Mouse (Mus musculus) hindbrain, embryonic 11.5 days (tissue): ENCODE measurements around the gene Pbxip1. TPM values are rescaled to one million over a fixed set of nuclear protein-coding genes. Genes with fewer than 3 reads are reported as not detected.
A peak's percentile ranks its signal among the peaks of the same experiment; 100 is the strongest.

Experiments
- ATAC-seq: fragments of 200-750 bp; cut with Nextera tagmentation; 2 replicates; pipeline ENCODE4 v1.8.0; 2017; ENCODE audit warnings: mild to moderate bottlenecking, moderate TSS enrichment, moderate library complexity; ENCODE audit not compliant: low FRiP score
- DNase-seq: peaks from one replicate; pipeline ENCODE4 v3.0.0-alpha.2; 2015; ENCODE audit warnings: low spot score
- H3K27ac ChIP-seq: fragments of 300-500 bp; sonication (generic); 2 replicates; pipeline ENCODE4 v1.5.1; 2014; ENCODE audit warnings: mild to moderate bottlenecking, low read depth, low read length
- H3K27me3 ChIP-seq: fragments of 300-500 bp; sonication (generic); 2 replicates; pipeline ENCODE4 v1.6.1; 2014; ENCODE audit warnings: mild to moderate bottlenecking, low read length, moderate library complexity, mixed read lengths; ENCODE audit not compliant: control insufficient read depth, insufficient read depth
- H3K36me3 ChIP-seq: fragments of 300-500 bp; sonication (generic); 2 replicates; pipeline ENCODE4 v1.6.1; 2014; ENCODE audit warnings: mild to moderate bottlenecking, low read length, moderate library complexity, mixed read lengths; ENCODE audit not compliant: control insufficient read depth, insufficient read depth
- H3K4me1 ChIP-seq: fragments of 300-500 bp; sonication (generic); replicated peaks from 2 replicates; pipeline ENCODE4 v1.6.1; 2014; ENCODE audit warnings: low read length, mixed read lengths; ENCODE audit not compliant: control insufficient read depth, insufficient read depth
- H3K4me2 ChIP-seq: fragments of 300-500 bp; sonication (generic); replicated peaks from 2 replicates; pipeline ENCODE4 v1.6.1; 2014; ENCODE audit warnings: mild to moderate bottlenecking, low read depth, low read length
- H3K4me3 ChIP-seq: fragments of 300-500 bp; sonication (generic); 2 replicates; pipeline ENCODE4 v1.5.1; 2014; ENCODE audit warnings: low read depth, low read length
- H3K9ac ChIP-seq: fragments of 300-500 bp; sonication (generic); 2 replicates; pipeline ENCODE4 v1.6.1; 2014; ENCODE audit warnings: low read depth, low read length
- H3K9me3 ChIP-seq: fragments of 300-500 bp; sonication (generic); 2 replicates; pipeline ENCODE4 v1.6.1; 2016; ENCODE audit warnings: low read length; ENCODE audit not compliant: control insufficient read depth
- WGBS: fragments of 180-500 bp; shearing (Covaris S2); extraction: QIAGEN DNeasy Blood & Tissue Kit; methylation state at CpG from one replicate; pipeline ENCODE4 v1.1.7; 2014; 5-methylcytosine and 5-hydroxymethylcytosine counted together
- polyA plus RNA-seq: library from polyadenylated mRNA; unstranded; fragments of >200 nt; fragmentation: Nextera tagmentation; extraction: Ambion mirVana; gene quantifications from 2 replicates; pipeline ENCODE4 v1.2.1, GENCODE M21; 2014

Gene Pbxip1
- polyA plus RNA-seq, 1 experiment from 2014 or later: 10.7 TPM

DNA sequence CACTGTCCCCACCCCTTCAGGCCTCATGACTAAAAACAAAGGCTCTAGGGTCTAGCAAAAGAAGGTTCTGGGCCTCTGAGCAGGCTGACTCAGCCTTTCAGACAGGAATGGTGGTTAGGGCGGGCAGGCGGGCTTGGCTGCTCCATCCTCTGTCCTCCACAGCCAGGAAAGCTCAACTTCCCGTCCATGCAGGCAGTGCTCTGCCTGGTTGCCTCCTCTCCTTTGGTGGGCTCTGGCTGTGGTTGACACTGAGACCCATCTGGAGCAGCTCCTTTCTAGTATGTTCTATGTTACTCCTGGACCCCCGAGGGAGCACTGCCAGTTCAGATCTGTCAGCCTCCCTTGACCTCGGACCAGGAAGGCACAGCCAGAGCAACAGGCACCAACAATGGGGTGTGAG lies 33.8 kb upstream of the Pbxip1 start, which contains the start of gene Lenep:
Gene Lenep (minus strand): TSS at position 101 of the 400 bp plus-strand sequence.
- Histone ChIP-seq H3K4me3 (no peak within 1 kb of the TSS), H3K9me3 (no peaks in the 10 kb centered on the region), H3K27me3 (no peaks in the 10 kb centered on the region), H3K4me1 (no peaks in the 10 kb centered on the region), H3K4me2 (no peak within 1 kb of the TSS), H3K9ac (no peak within 1 kb of the TSS), H3K27ac (no peak within 1 kb of the TSS), H3K36me3 (no peaks in the 10 kb centered on the region)
- 75% methylated on average over 5 of the region's 5 CpGs for WGBS
- DNase-seq (no peak), ATAC-seq (no peak)

DNA sequence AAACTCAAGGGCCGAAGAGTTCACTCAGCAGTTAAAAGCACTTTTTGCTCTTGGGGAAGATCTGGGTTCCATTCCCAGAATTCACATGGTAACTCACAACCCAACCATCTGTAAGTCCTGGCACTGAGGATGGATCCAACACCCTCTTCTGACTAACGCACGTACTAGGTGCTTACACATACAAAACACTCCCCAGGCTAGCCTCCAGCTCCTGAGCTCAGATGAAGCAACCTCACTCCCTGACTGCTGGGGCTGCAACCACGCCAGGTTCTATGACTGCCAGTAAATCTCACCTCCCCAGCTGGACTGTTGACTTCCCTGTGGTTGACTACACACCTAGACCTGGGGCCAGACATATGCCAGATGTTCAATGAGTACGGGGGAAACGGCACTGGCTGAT lies 29.6 kb upstream of the Pbxip1 start:
- H3K9ac ChIP-seq: no peak overlapping the region
- ATAC-seq: no peak
- 94% methylated on average over 6 of the region's 6 CpGs for WGBS
- no peak overlapping the region for H3K27ac ChIP-seq
- no peaks in the 10 kb centered on the region for H3K27me3 ChIP-seq
- H3K4me3 ChIP-seq: no peak overlapping the region
- no peak for DNase-seq
- H3K4me2 ChIP-seq: no peak overlapping the region
- H3K4me1 ChIP-seq: no peaks in the 10 kb centered on the region
- H3K36me3 ChIP-seq: no peaks in the 10 kb centered on the region
- no peaks in the 10 kb centered on the region for H3K9me3 ChIP-seq

DNA sequence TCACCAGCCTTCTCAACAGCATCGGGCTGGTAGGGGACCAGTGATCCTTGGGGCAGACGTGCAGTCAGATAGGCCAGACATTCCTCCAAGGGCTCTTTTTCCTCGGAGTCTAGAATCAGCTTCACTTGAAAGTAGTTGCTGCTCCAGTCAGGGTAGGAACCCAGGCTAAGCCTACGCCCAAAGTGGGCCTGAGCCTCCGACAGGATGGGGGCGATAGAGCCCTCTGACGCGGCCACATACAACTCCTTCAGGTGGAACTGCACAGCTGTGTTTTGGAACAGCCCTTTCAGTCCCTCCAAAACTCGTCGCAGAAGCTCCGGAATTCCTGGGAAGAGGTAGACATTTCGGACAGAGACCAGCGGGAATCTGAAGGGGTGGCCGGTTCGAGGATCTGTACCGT lies 28.1 kb upstream of the Pbxip1 start:
- DNase-seq (no peak), ATAC-seq (no peak)
- 65% methylated on average over 16 of the region's 16 CpGs for WGBS
- Histone ChIP-seq H3K4me1 (no peaks in the 10 kb centered on the region), H3K27ac (no peak overlapping the region), H3K36me3 (no peaks in the 10 kb centered on the region), H3K9ac (no peak overlapping the region), H3K4me3 (no peak overlapping the region), H3K9me3 (no peaks in the 10 kb centered on the region), H3K27me3 (no peaks in the 10 kb centered on the region), H3K4me2 (no peak overlapping the region)

DNA sequence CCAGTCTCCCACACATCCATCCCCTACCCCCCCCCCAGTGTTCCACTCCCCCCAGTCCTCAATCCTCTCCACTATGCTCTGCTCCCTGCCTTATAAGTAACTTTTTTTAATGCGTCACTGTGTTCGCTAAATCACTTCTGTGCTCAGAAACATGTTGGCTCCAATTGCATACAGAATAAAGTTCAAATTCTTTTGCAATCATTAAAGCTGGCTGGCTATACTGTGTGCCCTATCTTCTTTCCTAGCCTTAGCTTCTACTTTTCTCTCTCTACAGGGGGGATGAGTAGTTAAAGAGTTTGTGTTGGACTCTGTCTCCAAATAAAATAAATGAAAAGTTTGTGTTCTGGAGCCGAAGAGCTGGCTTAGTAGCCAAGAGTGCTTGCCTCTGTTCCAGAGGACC lies 26.8 kb upstream of the Pbxip1 start:
- Histone ChIP-seq H3K36me3 (0 out of 2 replicates have a peak, but pooled peaks cover under 1% of the 10 kb centered on the region), H3K9ac (no peak overlapping the region), H3K4me1 (no peaks in the 10 kb centered on the region), H3K27ac (no peak overlapping the region), H3K4me2 (no peak overlapping the region), H3K4me3 (no peak overlapping the region), H3K9me3 (no peaks in the 10 kb centered on the region), H3K27me3 (no peaks in the 10 kb centered on the region)
- DNase-seq: no peak
- 92% methylated on average over 3 of the region's 3 CpGs for WGBS
- ATAC-seq: no peak

DNA sequence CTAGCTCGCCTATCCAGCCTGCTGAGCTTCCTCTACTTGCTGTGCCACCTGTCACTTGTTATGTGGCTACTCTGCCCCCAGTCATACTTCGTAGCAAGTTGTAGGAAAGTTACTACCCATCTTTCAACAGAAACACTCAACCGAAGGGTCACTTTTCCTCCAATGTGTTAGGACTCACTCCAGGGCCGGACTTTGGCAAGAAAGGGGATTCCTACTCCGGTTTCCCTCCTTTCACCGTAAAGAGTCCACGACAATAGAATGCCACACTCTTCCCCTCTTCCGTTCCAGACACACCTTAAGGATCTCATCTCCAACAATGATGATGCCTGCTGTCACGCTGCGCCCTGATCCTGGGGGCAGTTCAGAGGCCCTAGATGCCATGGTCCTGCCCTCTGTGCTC lies 25.6 kb upstream of the Pbxip1 start:
- Histone ChIP-seq H3K4me1 (no peaks in the 10 kb centered on the region), H3K36me3 (0 out of 2 replicates have a peak, but pooled peaks cover 3% of the 10 kb centered on the region), H3K4me3 (peak overlapping the region; percentile 47), H3K9me3 (no peaks in the 10 kb centered on the region), H3K27me3 (no peaks in the 10 kb centered on the region), H3K27ac (no peak overlapping the region), H3K4me2 (peak overlapping the region; percentile 45), H3K9ac (peak overlapping the region; percentile 46; the same call in 1 of the 2 replicates)
- ATAC-seq: no peak
- 85% methylated on average over 10 of the region's 10 CpGs for WGBS
- DNase-seq: no peak

DNA sequence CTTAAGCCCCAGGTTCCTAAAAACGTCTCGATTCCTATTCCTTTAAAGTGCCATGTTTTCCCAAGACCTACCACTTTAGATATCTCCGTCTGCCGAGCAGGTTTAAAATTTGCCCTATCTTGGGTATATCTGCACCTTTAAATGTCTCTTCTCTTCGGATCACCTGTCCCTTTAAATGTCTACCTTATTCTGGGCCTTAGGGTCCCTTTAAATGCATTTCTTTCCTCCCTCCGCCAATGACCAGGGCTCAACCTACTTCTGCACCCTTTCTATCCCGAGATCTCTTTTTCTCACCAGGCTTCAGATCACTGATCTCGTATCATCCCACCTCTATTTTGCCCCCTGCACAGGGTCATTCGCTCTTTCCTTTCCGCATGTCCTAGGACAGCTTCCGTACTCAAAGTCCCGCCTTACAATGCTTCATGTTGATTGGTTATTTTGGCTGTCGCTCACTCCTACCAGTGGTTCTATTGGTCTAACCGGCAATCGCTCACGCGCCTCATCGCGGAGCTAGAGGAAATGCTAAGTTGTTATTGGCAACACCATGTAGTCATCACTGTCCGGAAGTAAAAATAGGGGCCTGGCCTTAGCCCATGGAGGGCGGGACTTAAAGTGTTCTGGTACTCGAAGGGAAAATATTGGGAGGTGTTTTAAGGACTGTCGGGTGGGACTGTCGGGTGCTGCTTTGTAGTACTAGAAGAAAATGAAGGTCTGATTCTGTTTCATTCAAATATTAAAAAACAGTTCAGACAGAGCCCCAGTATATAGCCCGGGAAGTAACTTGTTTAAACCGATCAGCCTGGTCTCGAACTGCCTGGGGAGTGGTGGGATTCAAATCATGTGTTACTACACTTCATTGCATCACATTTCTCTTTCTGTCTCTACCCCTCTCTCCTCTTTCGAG lies 24.8 kb upstream of the Pbxip1 start, which contains the start of gene Flad1:
Gene Flad1 (minus strand): TSS at position 381 of the 904 bp plus-strand sequence.
- Histone ChIP-seq H3K9me3 (no peaks in the 10 kb centered on the region), H3K36me3 (0 out of 2 replicates have a peak, but pooled peaks cover 3% of the 10 kb centered on the region), H3K4me3 (peak within 1 kb of the TSS; percentile 47), H3K27ac (0 out of 2 replicates have a peak within 1 kb of the TSS, but pooled peaks have one; percentile 0), H3K9ac (peak within 1 kb of the TSS; percentile 46), H3K4me1 (no peaks in the 10 kb centered on the region), H3K4me2 (peak within 1 kb of the TSS; percentile 45), H3K27me3 (no peaks in the 10 kb centered on the region)
- DNase-seq: peak; percentile 100
- 7% methylated on average over 28 of the region's 28 CpGs for WGBS
- peak; percentile 99 for ATAC-seq

DNA sequence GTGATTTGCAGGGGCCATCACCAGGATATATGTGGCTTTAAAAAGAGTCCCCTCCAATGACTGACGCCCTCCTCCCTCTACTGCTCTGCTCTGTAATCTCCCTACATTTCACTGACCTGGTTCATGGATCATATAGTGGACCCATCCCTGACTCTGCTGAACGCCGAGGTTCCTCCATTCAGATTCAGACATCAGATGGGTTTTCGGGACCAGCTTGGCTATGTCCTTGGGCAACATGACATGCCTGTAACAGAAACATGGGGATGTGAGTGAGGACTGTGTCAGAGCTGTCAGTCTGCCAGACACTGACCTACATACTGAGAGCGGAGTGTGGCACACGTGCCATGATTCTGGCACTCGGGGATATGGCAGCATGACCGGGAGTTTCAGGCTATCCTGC lies 20.3 kb upstream of the Pbxip1 start:
- Histone ChIP-seq H3K9me3 (no peaks in the 10 kb centered on the region), H3K9ac (no peak overlapping the region), H3K36me3 (0 out of 2 replicates have a peak, but pooled peaks cover 3% of the 10 kb centered on the region), H3K4me1 (peaks cover 4% of the 10 kb centered on the region; the same call in 1 of the 2 replicates), H3K4me2 (no peak overlapping the region), H3K27ac (no peak overlapping the region), H3K4me3 (no peak overlapping the region), H3K27me3 (no peaks in the 10 kb centered on the region)
- DNase-seq: no peak
- ATAC-seq: no peak
- WGBS: 96% methylated on average over 8 of the region's 8 CpGs

DNA sequence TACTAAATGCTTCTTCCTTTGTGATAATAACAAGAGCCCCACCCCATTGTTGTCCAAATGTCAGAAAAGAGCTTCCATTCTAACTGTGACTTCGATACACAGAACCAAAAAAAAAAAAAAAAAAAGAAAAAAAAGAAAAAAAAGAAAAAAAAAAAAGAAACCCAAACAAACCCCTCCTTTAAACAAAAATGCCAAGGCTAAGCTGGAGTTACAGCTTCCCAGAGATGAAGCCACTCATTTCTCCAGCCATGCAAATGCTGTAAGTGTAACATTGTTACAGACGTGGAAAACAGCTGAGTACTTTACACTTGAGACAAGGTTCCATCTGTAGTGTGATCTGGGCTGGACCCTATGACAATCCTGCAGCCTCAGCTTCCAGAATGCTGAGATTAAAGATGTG lies 19.4 kb upstream of the Pbxip1 start:
- H3K36me3 ChIP-seq: 0 out of 2 replicates have a peak, but pooled peaks cover 3% of the 10 kb centered on the region
- no peak for DNase-seq
- no peak overlapping the region for H3K27ac ChIP-seq
- no peak for ATAC-seq
- H3K4me1 ChIP-seq: peaks cover 9% of the 10 kb centered on the region; the same call in 1 of the 2 replicates
- H3K4me3 ChIP-seq: peak overlapping the region; percentile 61
- H3K9me3 ChIP-seq: no peaks in the 10 kb centered on the region
- 42% methylated on average over 2 of the region's 2 CpGs for WGBS
- H3K4me2 ChIP-seq: peak overlapping the region; percentile 87
- no peaks in the 10 kb centered on the region for H3K27me3 ChIP-seq
- peak overlapping the region; percentile 46 for H3K9ac ChIP-seq
